Mouse (Mus musculus) cerebellum, postnatal 14 days (tissue): ENCODE measurements at regions not wholly inside any gene's neighbourhood (a gene's known extent, or its start where the extent isn't known, plus 50 kb on each side); places are given as distances from the start of the nearest gene placed in this dataset.
"Not testable (repeated sequence)": the region's sequence is repeated elsewhere in the genome, so short reads cannot be mapped to it uniquely, and the experiment has no call there.

Source experiments
- DNase-seq, 2 experiments: peaks; one replicate each; pipeline ENCODE4 v3.0.0; 2021; ENCODE audit warnings: mixed read lengths in 2 of 2

- DNase-seq: no peak
Measured at GRCm38 (mm10) chr7:64027100-64027499, 88.4 kb upstream of the Klf13 start.

GRCm38 (mm10) chr7:64025155-64025554 lies 86.4 kb upstream of the Klf13 start:
- DNase-seq: no peak

- DNase-seq: peak; percentile 82 to 86
Measured at GRCm38 (mm10) chr7:64024253-64024652, 85.5 kb upstream of the Klf13 start.

GRCm38 (mm10) chr7:64022711-64023468 lies 84.2 kb upstream of the Klf13 start:
- no peak for DNase-seq

- peak; percentile 70 to 83 for DNase-seq
Measured at GRCm38 (mm10) chr7:64021241-64022108, 82.8 kb upstream of the Klf13 start.

GRCm38 (mm10) chr7:64018107-64018506 lies 79.4 kb upstream of the Klf13 start:
- DNase-seq: no peak

GRCm38 (mm10) chr7:64016874-64017273 lies 78.2 kb upstream of the Klf13 start:
- peak in 1 of 2 experiments; percentile 53 for DNase-seq

GRCm38 (mm10) chr7:64015136-64015535 lies 76.4 kb upstream of the Klf13 start:
- not testable (repeated sequence) for DNase-seq

GRCm38 (mm10) chr7:64014227-64014626 lies 75.5 kb upstream of the Klf13 start:
- DNase-seq: no peak

GRCm38 (mm10) chr7:64013023-64013547 lies 74.4 kb upstream of the Klf13 start:
- DNase-seq: no peak

GRCm38 (mm10) chr7:64012268-64012601 lies 73.5 kb upstream of the Klf13 start:
- DNase-seq: no peak

GRCm38 (mm10) chr7:64011563-64012267 lies 73.0 kb upstream of the Klf13 start:
- DNase-seq: no peak

- DNase-seq: no peak
Measured at GRCm38 (mm10) chr7:64010640-64011039, 71.9 kb upstream of the Klf13 start.

- DNase-seq: no peak
Measured at GRCm38 (mm10) chr7:64007766-64008165, 69.1 kb upstream of the Klf13 start.

- DNase-seq: no peak
Measured at GRCm38 (mm10) chr7:64006935-64007334, 68.2 kb upstream of the Klf13 start.

- DNase-seq: no peak
Measured at GRCm38 (mm10) chr7:64005765-64006164, 67.0 kb upstream of the Klf13 start.

- no peak for DNase-seq
Measured at GRCm38 (mm10) chr7:64003904-64004303, 65.2 kb upstream of the Klf13 start.

- DNase-seq: no peak
Measured at GRCm38 (mm10) chr7:64001611-64002111, 62.9 kb upstream of the Klf13 start.

- no peak for DNase-seq
Measured at GRCm38 (mm10) chr7:63998995-63999960, 60.6 kb upstream of the Klf13 start.

GRCm38 (mm10) chr7:63997997-63998396 lies 59.3 kb upstream of the Klf13 start:
- no peak for DNase-seq

GRCm38 (mm10) chr7:63996581-63997098 lies 57.9 kb upstream of the Klf13 start:
- no peak for DNase-seq
